Mouse (Mus musculus) frontal cortex, adult 2 months (tissue): ENCODE measurements at regions not wholly inside any gene's neighbourhood (a gene's known extent, or its start where the extent isn't known, plus 50 kb on each side); places are given as distances from the start of the nearest gene placed in this dataset.
"Not testable (repeated sequence)": the region's sequence is repeated elsewhere in the genome, so short reads cannot be mapped to it uniquely, and the experiment has no call there.

Experiments used
- DNase-seq, 2 experiments: peaks; one replicate each; pipeline ENCODE4 v3.0.0; 2022; ENCODE audit warnings: low spot score in 1 of 2; ENCODE audit errors: extremely low spot score in 1 of 2

DNA sequence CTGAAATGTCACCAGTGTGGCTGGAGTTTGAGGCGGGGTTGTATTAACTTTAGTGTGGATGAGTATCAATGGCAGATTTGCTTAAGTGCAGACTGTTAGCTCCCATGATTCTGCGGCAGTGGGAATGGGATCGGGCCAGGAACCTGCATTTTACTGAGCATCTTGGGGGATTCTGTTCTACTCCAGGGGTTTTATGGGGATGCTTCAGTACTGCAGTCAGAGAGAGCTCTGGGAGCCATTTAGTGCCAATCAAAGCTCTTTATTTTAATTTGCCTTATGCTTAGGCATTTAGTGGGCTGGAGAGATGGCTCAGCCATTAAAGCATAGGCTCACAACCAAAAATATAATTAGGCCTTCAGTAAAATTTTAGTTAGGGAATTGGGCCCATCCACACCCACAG, 148.0 kb upstream of the Ddhd1 start:
- DNase-seq: no peak

DNA sequence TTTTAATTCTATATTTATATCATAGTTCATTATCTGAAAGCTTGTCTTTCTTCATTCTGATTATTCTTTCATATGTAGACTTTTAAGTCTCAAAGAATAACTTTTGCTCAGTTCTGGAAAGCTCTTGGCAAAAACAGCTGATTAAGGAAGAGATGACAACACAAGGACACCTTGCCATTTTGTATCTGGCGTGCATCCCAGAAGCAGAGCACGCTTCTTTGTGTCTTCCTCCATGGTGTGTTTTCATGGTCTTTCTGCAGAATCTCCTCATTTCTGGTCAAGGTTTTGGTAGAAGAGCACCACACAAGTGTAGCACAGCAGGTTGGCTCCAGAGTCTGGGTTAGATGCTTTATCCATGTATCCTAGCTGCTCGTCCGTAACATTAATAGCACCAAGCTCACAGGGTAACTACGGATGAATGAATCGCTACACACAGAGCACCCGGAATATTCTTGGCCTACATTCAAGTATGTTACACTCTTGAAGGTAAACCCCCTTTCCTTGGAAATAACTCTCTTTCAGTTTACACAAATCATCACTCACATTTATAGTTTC, 148.9 kb upstream of the Ddhd1 start:
- no peak for DNase-seq

DNA sequence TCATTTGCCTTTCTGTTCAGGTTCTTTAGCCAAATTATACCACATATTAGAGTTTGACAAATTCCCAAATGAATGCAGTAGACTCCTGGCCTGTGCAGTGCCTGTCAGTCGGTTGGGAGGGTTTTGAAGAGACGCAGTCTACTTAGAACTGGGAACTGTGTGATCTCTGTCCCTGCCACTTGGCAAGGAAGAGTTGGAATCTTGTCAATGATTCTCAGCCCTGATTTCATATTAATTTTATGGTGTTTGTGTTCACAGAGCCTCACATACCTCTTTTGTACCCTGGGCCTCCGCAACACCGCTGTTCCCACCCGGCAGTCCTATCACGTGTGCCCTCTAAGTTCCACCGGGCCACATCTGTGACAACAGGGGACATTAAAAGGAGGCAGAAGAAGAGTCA, 149.8 kb upstream of the Ddhd1 start:
- no peak for DNase-seq

DNA sequence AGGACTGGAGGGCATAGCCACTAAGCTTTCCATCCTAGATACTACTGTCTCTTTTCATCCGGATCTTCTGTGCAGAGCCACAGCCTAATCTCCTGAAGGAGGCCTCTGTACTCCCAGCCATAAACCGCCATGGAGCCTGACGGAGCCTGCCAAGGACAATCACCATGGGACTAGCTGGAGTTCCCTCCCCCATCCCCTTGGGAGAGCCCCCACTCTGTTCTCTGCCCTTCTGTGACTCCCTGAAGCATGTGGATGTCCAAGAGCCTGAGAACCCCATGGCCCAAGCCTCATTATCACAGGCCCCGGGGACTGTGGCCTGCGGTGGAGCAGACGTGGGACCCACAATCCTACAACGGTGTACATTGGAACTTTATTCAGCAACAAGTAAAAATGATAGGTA, 151.5 kb upstream of the Ddhd1 start:
- no peak for DNase-seq

DNA sequence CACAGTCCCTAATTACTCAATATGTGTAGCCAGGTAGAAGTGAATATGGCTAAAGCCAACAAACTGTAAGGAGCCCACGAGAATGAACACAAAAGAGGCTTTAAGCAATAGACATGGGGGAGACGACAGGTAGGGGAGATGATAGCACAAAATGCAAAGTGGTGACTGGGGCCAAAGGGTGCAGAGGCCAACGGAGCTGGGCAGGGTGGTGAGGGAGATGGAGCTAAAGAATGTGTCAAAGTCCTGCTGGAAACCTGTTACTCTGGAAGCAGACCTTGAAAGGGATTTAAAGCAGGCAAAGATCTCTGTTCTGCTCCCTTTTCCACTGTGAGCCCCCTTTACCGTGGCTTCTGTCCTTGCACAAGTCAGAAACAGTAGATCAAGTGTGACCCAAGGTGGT, 152.2 kb upstream of the Ddhd1 start:
- DNase-seq: no peak

DNA sequence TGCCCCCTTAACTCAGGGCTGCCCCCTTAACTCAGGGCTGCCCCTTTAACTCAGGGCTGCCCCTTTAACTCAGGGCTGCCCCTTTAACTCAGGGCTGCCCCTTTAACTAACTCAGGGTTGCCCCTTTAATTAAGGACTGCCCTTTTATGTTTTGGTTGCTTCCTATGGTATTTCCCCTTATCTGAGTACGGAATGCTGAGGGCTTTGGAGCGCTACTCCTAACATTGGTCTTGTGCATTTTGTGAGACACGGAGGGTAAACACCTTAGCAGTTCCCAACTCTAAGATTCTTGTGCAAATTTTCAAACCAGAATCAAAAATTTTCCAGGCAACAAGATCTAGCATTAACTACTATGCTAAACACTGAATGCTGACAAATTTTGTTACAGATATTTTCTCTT, 152.7 kb upstream of the Ddhd1 start:
- no peak for DNase-seq

DNA sequence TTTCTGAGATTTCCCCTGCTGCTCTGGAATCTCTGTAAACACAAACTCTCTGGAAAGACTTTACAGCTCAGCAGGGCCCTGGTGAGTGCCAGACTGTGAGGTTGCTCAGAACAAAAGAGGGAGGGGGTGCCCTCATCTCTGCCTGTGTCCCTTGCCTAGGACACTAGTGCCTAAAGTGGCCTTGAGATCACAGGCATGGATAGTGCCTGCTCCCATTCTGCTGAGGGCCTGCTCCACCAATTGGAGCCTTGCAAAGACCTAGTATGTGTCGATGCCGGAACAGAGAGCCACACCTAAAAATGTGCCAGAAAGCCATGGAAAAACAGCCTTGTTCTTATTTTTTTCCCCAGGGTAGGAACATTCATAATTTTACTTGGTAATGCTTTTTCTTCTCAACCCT, 157.7 kb upstream of the Ddhd1 start:
- DNase-seq: no peak

DNA sequence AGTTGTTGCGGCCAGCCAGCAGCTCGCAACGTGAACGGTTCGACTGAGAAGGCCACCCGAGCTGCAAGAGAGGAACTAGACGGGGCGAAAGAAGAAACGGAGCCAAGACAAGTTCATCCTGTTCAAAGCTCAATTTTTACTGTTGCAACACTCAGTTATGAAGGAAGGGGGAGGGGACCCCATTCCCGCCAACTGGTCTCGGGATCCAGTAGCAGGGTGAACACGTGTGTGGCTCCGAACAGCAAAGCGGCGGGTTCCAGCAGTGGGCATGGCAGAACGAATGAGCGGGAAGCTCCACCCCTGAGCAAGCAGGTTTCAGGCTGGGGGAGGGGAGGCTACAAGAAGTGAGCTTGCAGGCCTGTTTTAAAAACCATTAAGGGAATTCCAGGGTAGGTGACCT, 158.7 kb upstream of the Ddhd1 start:
- DNase-seq: not testable (repeated sequence)

DNA sequence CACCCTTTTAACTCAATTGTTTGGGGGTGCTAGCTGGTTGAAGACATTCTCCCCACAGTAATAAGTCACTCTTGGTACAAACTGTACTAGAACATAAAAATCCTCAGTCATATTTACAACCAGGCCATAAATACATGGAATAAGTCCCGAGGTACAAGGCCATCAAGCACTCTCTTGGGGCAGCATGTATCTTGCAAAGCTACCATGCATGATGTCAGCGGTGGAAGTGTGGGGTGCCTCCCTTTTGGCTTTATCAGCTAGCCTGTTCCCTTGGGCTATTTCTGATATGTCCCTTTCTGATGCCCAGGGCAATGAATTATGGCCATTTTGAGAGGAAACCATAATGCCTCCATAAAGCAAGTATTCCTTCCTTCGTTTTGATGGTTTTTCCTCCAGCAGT, 159.8 kb upstream of the Ddhd1 start:
- no peak for DNase-seq

DNA sequence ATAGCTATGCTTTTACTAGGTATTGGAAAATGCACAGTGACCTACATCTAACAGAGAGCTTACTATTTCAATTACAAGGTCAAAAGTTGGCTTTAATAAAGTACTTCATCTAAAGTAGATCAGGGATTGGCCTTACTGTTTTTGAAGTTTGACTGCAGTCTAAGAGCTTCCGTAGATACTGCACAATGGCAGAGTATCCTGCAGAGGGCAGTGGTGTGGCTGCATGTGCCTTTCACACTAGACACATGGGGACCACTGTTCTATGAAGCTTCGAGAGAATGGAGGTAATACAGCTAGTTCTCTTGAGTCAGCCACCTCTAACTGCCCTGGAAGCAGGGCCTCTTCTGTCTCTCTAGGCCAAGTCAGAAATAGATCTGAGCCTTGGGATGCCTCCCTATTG, 166.7 kb upstream of the Ddhd1 start:
- DNase-seq: no peak

DNA sequence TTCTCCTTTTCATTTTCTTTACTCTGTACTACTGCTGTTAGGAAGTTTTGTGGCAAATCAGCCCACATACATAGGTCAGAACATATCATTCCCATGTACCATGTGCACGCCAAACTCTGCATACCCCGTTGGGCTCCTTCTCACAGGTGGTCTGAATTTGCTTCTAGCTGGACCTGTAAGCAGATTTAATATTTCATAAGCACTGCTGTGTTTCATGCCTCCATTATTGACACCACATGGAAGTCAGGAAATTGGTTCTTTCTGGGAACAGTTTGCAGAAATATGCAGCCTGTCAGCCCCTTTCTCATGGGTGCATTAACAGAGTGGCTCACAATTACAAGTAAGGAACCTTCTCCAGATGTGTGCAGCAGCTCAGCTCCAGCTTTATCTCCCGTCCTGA, 168.1 kb upstream of the Ddhd1 start:
- no peak for DNase-seq

DNA sequence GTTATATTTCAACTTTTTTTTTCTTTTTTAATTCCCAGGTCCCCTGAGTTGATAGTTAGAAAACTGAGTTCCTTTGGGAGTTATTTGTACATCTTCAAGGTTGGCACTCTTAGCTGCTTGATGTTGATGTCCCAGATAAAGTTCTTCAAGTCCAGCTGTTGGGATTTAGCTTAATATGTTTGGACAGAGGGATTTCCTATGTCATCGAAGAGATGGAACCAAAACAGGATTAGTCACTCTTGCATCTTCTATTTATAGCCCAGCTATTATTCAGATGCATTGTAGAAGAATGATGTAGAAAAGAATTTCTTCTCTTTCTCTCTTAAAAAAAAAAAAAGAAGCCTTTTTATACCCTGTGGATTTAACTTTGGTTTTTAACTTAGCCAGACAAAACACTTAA, 169.2 kb upstream of the Ddhd1 start:
- no peak for DNase-seq

DNA sequence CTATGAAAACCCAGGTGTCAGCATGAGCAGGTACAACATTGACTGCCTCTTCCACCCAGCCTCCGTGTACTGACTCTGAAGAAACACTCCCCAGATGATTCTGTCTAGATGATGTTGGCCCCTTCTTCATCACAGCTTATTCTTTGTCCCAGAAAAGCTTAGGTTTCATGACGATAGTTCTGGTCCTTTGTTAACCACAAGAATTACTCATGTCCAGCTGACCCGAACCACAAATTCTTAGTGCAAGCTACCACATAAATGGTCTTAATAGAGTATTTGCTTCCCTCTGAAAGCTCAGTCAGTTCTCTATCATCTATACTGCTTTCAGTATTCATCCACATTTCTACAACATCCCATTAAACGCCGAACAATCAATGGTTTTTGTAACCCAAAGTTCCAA, 172.5 kb upstream of the Ddhd1 start:
- no peak for DNase-seq

DNA sequence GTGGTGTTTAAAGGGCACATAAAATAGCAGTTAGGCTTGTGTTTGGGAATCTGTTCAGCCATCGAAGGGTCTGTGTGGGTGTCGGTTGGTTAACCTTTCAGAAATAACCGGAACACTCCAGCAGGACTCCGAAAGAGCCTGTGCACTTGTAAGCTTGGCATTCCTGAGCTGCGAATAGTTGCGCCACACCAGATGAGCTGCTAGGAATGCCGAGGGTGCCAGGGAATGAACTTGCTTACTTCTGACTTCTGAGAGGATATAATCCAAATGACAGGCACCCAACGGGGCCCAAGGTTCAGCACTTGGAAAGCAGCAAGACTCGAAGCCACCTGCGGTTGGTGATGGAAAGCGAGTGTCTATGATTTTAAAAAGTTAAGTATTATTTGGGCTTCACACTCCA, 179.1 kb upstream of the Ddhd1 start:
- DNase-seq: no peak

DNA sequence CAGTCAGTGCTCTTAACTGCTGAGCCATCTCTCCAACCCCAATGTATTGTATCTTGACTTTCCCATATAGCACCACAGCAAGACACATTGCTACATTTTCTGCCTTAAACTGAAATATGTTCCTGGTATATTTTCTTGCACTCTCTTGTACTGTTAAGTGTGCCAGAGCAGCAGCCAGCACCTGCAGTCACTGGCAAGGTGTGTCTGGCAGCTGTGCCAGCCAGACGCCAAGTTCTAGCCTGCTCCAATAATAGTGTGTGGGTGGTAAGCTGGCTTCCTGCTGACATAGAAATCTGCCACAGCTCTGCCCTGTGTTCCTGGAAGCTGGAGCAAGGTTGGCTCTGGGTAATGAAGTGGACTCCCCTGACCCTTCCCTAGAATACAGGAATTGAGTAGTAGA, 185.9 kb upstream of the Ddhd1 start:
- DNase-seq: no peak

DNA sequence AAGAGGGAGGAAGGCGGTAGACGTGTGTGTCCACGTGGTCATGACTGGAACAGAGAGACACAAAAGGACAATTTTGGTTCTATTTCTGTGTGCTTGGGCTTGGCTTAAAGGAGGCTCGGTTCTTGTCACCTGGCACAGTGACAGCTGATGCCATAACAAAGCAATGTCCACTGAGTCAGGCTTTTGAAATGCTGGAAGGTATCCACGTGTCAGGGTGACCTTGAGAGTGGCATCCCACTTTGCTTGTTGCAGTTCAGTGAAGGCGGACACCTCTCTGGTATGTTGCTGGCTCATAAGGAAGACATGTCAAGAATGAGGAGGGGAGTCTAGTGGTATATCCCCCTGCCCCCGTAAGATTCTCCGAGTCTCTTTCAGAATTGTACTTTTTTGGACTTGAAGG, 192.6 kb upstream of the Ddhd1 start:
- no peak for DNase-seq

DNA sequence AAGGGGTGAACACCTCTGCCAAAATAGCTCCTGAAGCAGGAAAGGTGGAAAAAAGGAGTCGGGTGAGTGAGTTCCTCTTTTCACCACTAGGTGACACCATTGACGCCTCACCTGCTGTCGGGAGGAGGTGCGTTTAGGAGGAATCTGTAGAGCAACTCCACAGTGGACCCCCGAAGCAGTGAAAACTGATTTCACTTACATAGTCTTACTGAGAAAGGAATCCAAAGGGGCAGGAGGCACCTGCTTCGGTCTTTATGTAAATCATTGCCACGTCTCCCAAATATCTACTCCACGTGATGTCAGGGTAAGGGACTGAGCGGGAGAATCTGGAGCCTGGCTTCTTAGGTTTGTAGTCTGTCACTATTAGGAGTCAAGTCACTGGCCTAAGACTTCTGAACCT, 220.5 kb upstream of the Ddhd1 start:
- peak; percentile 13 to 74 for DNase-seq

DNA sequence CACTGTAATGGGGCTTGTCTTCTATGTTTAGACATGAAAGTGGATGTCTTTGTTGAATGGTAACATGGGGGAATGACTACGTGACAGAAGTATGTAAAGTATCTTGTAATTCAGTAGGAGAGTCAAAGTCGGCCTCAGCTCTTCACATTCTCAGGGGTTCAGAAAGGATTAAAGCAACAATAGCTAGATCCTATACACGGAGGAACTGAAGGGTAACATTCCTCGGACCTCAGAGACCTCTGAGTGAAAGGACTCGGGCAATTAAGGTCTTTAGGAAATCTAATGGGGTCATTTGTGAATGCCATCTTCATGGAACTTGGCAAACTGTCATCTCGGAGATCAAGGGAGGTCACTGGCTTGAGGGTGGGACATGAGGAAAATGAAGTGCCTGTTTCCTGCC, 262.8 kb upstream of the Ddhd1 start:
- DNase-seq: no peak

DNA sequence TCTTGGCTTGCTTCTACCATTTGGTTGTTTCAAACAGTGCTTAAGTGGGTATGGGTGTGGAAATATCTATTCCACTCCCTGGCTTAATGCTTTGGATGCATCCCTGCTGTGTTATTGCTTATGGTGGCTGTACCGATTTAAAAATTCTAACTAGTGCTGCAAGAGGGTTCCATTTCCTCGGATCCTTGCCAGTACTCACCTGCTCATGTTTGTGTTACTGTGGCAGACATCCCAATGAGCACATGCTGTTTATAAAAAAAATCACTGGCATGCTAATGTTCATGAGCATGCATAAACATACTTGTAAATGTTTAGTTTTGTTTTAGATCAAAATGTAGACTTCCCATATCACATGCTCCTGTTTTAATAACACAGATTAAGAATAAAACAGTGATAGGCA, 285.6 kb upstream of the Ddhd1 start:
- DNase-seq: no peak

DNA sequence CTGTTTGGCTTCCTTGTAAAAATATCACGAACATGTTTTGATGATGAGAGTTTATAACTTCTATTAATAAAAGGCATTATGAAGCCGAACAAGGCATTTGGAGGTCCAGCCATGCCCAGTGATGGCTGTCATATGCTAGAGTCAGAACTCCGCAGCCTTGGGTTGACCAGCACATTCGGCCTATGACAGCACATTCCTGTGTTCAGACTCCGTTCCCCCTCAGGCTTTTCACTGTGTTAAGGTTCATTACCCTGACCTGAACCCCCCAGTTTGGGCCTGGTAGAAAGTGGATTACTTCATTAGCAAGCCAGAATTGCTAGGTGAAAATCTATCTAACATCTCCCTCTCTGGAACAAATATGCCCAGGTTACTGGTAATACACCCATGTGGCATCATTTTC, 286.2 kb upstream of the Ddhd1 start:
- no peak for DNase-seq

DNA sequence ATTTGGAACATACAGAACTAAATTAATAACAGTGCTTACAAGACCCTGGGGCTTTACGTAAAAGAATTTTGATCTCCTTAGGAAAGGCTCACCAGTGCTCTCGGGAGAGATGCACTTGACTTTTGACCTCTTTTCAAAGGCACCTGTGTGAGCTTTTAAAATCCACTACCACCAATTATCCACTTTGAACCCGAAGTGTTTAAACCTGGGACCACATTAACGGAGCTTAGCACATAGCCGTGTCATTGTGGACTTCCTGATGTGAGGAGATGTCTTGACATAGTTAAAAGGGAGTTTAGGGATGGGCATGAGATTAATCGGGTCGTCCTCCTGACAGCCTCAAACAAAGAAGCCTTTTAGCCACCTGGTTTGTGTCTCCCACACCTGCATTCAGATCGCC, 286.6 kb upstream of the Ddhd1 start:
- no peak for DNase-seq

DNA sequence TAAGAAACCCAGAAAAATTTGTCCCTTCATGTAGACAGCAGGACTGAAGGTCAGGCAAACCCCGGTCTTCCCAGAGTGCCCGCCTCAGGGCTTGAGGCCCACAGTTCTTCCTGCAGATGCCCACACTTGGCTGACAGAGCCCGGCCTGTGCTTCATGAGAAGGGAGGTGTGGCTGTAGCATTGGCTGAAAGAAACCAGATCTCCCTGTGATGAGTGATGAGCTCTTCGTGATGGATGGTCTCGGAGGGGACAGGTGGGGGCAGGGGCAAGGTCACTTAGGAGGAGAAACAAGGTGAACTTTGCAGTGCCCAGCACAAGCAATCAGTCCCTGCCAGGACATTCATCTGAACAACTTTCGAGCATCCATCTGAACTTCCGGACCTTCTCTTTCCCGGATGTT, 298.7 kb upstream of the Ddhd1 start:
- DNase-seq: no peak

DNA sequence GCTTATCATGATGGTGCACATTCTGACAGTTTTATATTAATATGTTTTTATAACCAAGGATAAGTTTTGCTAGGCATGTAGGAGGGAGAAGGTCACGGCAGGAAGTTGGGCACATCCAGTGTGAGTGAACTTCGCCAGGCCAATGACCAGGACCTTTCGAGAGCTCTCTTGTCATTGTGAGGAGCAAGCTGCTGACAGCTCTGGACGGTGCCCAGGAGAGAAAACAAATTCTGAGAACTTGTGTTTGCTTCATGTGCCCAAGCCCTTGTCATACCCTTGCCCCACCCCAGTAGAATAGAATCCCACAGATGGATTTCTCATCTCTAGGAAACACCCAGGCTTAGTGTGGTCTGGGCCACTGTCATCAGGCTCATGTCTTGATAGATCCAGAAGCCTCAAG, 304.5 kb upstream of the Ddhd1 start:
- DNase-seq: no peak

DNA sequence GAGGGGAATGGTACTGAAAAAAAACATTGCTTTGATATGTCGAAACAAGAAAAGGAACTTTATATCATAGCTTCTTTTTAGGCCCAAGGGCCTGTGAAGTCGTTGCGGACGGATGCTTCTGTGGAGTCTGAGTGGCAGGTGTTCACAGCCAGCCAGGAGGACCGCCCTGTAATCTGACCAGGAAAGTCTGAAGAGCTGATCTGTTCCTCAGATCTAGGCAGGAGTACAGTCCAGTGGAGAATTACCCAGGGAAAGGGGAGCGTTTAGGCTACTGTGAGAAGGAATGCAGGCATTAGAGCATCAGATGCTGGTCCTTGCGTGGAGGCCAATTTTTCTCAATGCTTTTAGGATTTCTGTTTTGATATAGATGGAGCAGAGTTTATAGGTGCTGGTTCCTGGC, 306.1 kb upstream of the Ddhd1 start:
- no peak for DNase-seq
